Mouse (Mus musculus) cerebral cortex, adult 2 months (tissue): ENCODE measurements around the gene 4930438A08Rik.

Source experiments
- WGBS: fragments of 180-500 bp; shearing (Covaris S2); methylation state at CpG from one replicate; pipeline ENCODE4 v1.1.7; 2018; 5-methylcytosine and 5-hydroxymethylcytosine counted together

Gene 4930438A08Rik

GRCm38 (mm10) chr11:58324614-58325229 lies 50.1 kb downstream of the 4930438A08Rik start:
- 88% methylated on average over 3 of the region's 3 CpGs for WGBS

DNA sequence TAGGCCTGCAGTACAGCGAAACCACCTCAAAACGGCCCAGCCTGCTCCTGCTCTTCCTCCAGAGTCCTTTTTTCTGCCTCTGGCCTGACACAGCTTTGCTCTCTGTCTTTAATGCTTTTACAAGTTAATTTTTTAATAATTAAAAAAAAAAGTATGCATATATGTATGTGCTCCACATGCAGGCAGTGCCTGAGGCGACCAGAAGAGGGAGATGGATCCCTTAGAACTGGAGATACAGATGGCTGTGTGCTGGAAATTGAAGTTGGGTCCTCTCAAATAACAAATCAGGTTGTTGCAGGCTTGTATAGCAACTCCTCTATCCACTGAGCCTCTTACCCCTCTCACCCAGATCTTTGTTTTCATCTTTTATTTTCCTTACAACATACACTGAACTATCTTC lies 52.2 kb downstream of the 4930438A08Rik start:
- WGBS, result 95% methylated on average over 3 of the region's 3 CpGs

GRCm38 (mm10) chr11:58329906-58330275 lies 55.3 kb downstream of the 4930438A08Rik start:
- under 1% methylated on average over 21 of the region's 21 CpGs for WGBS

DNA sequence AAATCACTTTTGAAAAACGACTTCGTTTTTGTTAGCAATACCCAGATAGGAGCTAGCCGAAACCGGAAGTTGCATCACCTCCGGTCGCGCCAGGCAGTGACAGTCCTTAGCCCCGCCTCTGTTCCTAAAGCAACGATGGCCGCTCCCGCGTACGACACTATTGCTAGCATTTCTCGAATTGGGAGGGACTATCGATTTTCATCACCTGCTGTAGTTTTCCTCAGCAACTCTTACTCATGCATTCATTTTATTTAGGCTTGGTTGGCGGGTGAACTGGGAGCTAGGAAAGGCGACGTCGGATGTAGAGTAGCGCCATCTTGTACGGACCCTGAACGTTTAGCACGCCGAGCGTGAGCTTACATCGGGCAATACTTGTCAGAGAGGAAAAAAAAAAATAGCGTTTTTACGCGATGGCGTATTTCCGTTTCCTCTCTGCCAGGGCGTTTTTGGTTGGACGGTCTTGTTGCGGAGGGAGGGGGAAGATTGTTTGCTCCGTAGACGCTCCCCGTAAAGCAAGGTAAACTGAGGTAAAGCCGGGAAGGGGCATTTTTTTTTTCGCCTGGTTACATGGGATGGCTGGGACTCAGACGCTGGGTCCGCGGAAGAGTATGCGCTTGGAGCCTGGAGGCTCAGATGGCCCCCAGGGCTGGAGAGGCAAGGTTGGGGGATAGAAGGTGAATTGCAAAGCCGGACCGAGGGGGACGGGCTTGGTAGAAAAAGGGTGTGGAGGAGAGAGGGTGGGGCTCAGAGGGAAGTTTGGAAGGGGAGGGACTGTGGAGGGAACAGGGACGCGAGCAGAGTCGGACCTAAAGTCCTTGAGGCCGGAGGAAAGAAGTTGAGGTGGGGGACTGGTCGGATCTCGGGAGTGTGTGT lies 55.9 kb downstream of the 4930438A08Rik start, which contains the start of the genes Zfp672 and Sh3bp5l:
Gene Zfp672, minus strand, starts transcription at position 64 of the 873 bp plus-strand sequence.
Gene Sh3bp5l, plus strand, starts transcription at position 449 of the 873 bp plus-strand sequence.
- WGBS, result under 1% methylated on average over 52 of the region's 52 CpGs

DNA sequence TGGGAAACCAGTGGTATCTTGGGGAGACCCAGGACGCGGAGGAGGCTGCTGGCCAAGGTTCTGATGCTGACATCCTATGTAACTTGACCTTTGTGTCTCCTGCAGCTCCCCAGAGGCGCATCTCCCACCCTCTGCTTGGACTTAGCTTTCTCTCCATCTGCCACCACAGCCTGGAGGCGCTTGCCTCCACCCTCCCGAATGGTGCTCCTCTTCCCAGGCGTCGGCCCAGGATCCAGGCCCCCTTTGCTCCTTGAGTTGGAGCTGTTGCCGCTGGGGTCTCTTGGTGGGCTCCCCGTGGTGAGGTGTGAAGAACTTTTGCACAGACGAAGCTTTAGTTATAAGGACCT lies 56.5 kb downstream of the 4930438A08Rik start:
- 16% methylated on average over 10 of the region's 10 CpGs for WGBS

DNA sequence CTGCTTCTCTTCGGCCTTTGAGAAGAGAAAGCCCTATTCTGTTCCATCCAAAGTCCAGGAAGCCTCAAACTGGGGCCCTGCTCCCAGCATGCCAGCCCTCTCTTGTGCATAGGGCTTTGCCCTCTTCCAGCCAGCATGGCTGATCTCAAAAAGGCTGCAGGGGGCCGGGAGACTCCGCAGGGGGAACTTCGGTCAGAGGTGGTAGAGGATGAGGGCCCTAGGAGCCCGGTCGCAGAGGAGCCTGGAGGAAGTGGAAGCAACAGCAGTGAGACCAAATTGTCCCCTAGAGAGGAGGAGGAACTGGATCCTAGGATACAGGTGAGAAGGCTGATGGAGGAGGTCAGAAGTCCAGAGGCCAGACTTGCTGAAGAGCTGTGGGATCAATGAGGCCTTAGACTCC lies 56.9 kb downstream of the 4930438A08Rik start:
- WGBS, result 79% methylated on average over 6 of the region's 6 CpGs

DNA sequence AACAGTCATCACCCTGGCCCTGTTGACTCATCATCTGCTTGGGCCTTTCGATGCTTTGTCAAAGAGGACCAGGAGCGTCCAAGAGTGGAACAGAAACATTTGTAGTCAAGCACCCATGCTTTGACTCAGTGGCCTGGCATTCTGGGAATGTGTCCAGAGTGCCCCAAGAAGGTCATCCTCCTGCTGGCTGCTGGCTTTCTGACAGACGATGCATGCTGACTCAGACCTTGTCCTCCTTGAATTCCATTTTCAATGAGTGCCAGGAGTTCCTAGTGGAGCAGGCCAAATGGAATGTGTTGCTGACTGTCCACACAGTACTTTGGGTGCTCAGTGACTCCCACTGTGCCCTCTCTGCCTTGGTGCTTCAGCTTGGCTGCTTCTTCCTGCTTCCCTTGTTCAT lies 60.1 kb downstream of the 4930438A08Rik start:
- 58% methylated on average over 3 of the region's 3 CpGs for WGBS
